In genomic region chr11:97277166-97277565, GRCm38 (mm10) we compare ENCODE assay signal across 24 mouse cellular contexts. TPM values are rescaled to one million over a fixed set of nuclear protein-coding genes. Genes with fewer than 3 reads are reported as not detected.
DNase-seq lines count a peak whose midpoint lies in the region; ATAC-seq and TF ChIP-seq lines count a peak whose summit lies in the region.
"Had no signal": no experiment of that assay in that cellular context is flagged by ENCODE, and none has a peak within 500 bp of the region (broad histone marks: within the 10 kb centered on the region; RNA-seq: fewer than 3 reads in every experiment).

No protein-coding gene starts in this region.

- peaks cover 2% of the 10 kb centered on the region for H3K36me3 ChIP-seq in heart, adult 2 months (ENCODE audit: control insufficient read depth, insufficient read depth, low read length)
- H3K36me3 ChIP-seq in hindbrain, embryonic 14.5 days (replicated peaks; ENCODE audit: control insufficient read depth, insufficient read depth), result no peaks in the 10 kb centered on the region
- no peaks in the 10 kb centered on the region for H3K36me3 ChIP-seq in hindbrain, postnatal 0 days (ENCODE audit: insufficient read depth, low read length)
- H3K36me3 ChIP-seq in ES-Bruce4 (ENCODE audit: control insufficient read depth, insufficient read depth, low read length, poor library complexity, severe bottlenecking), result no peaks in the 10 kb centered on the region
- no peaks in the 10 kb centered on the region for H3K36me3 ChIP-seq in intestine, embryonic 16.5 days (ENCODE audit: control insufficient read depth, insufficient read depth, low read length)
- H3K36me3 ChIP-seq in kidney, adult 2 months (ENCODE audit: control insufficient read depth, insufficient read depth, low read length), result no peaks in the 10 kb centered on the region
- H3K36me3 ChIP-seq: kidney, embryonic 15.5 days; liver, embryonic 13.5 days; lung, embryonic 15.5 days had no signal

- peak overlapping the region; percentile 15 for H3K4me2 ChIP-seq in hindbrain, embryonic 14.5 days (replicated peaks)
- H3K4me2 ChIP-seq in hindbrain, postnatal 0 days (ENCODE audit: low read depth, low read length), result no peak overlapping the region
- 0 out of 2 replicates have a peak overlapping the region, but pooled peaks have one; percentile 5 for H3K4me2 ChIP-seq in intestine, embryonic 16.5 days (ENCODE audit: low read depth, low read length)
- H3K4me2 ChIP-seq: kidney, embryonic 15.5 days; liver, embryonic 13.5 days; lung, embryonic 15.5 days had no signal

- no peak for TF ChIP-seq EP300 in heart, adult 2 months (IDR thresholded peaks at IDR 0.05; ENCODE audit: insufficient read depth, low read depth, low read length)
- TF ChIP-seq EP300 in ES-Bruce4 (IDR thresholded peaks at IDR 0.05; ENCODE audit: insufficient read depth, low read depth, low read length), result no peak

- peak; percentile 82 for DNase-seq in heart, adult 11 months
- no peak for DNase-seq in heart, adult 2 months
- DNase-seq in hindbrain, embryonic 14.5 days (ENCODE audit: low spot score), result no peak
- no peak for DNase-seq in hindbrain, postnatal 0 days (ENCODE audit: low spot score)
- DNase-seq in MN1 (ENCODE audit: low spot score), result no peak
- no peak for DNase-seq in kidney, adult 2 months
- DNase-seq: adrenal gland, postnatal 25 days; cerebellum, adult 18-20 months; cerebellum, postnatal 25 days; embryo, embryonic 11 days; heart, postnatal 4 days; kidney, postnatal 4 days; layer of hippocampus, adult 9-11 months; liver, embryonic 13.5 days; lung, postnatal 4 days; thymus, adult 18-20 months; thymus, postnatal 4 days had no signal

- peaks cover 7% of the 10 kb centered on the region for H3K4me1 ChIP-seq in heart, adult 2 months (ENCODE audit: control insufficient read depth, insufficient read depth, low read length)
- peaks cover 23% of the 10 kb centered on the region for H3K4me1 ChIP-seq in hindbrain, embryonic 14.5 days (replicated peaks; ENCODE audit: control insufficient read depth, insufficient read depth, low read length)
- peaks cover 13% of the 10 kb centered on the region for H3K4me1 ChIP-seq in hindbrain, postnatal 0 days (ENCODE audit: insufficient read depth, low read length)
- H3K4me1 ChIP-seq in ES-Bruce4 (ENCODE audit: control insufficient read depth, insufficient read depth, low read length), result peaks cover 2% of the 10 kb centered on the region
- peaks cover 13% of the 10 kb centered on the region for H3K4me1 ChIP-seq in intestine, embryonic 16.5 days (ENCODE audit: control insufficient read depth, insufficient read depth, low read length)
- peaks cover 21% of the 10 kb centered on the region; the same call in 1 of the 2 replicates for H3K4me1 ChIP-seq in kidney, adult 2 months (ENCODE audit: control insufficient read depth, insufficient read depth, low read length)

- WGBS in heart, adult 2 months, result 56% methylated on average over 5 of the region's 5 CpGs
- 86% methylated on average over 5 of the region's 5 CpGs for WGBS in hindbrain, embryonic 14.5 days
- 80% methylated on average over 5 of the region's 5 CpGs for whole genome bisulfite sequencing in hindbrain, postnatal 0 days
- 80% methylated on average over 5 of the region's 5 CpGs for WGBS in intestine, embryonic 16.5 days
- 81% methylated on average over 5 of the region's 5 CpGs for WGBS in kidney, adult 2 months

- H3K27me3 ChIP-seq in heart, adult 2 months (ENCODE audit: control insufficient read depth, insufficient read depth, low read length), result no peaks in the 10 kb centered on the region
- no peaks in the 10 kb centered on the region for H3K27me3 ChIP-seq in hindbrain, embryonic 14.5 days (ENCODE audit: control insufficient read depth, insufficient read depth, low read length)
- no peaks in the 10 kb centered on the region for H3K27me3 ChIP-seq in hindbrain, postnatal 0 days (ENCODE audit: insufficient read depth, low read length)
- H3K27me3 ChIP-seq in ES-Bruce4 (ENCODE audit: control insufficient read depth, insufficient read depth, low read length, poor library complexity, severe bottlenecking), result no peaks in the 10 kb centered on the region
- H3K27me3 ChIP-seq in intestine, embryonic 16.5 days (replicated peaks; ENCODE audit: control insufficient read depth, insufficient read depth, low read length), result no peaks in the 10 kb centered on the region
- no peaks in the 10 kb centered on the region for H3K27me3 ChIP-seq in kidney, adult 2 months (replicated peaks; ENCODE audit: control insufficient read depth, insufficient read depth, low read length)
- H3K27me3 ChIP-seq: kidney, embryonic 15.5 days; liver, embryonic 13.5 days; lung, embryonic 15.5 days had no signal

- H3K9me3 ChIP-seq in hindbrain, embryonic 14.5 days (ENCODE audit: control insufficient read depth, low read length), result no peaks in the 10 kb centered on the region
- H3K9me3 ChIP-seq in hindbrain, postnatal 0 days (ENCODE audit: low read length), result no peaks in the 10 kb centered on the region
- H3K9me3 ChIP-seq in ES-Bruce4 (replicated peaks; ENCODE audit: control insufficient read depth, insufficient read depth, low read length, poor library complexity, severe bottlenecking), result no peaks in the 10 kb centered on the region
- no peaks in the 10 kb centered on the region for H3K9me3 ChIP-seq in intestine, embryonic 16.5 days (ENCODE audit: control insufficient read depth, low read length)
- H3K9me3 ChIP-seq: kidney, embryonic 15.5 days; limb, embryonic 10.5 days; liver, embryonic 13.5 days; lung, embryonic 15.5 days had no signal

- TF ChIP-seq POLR2A in heart, adult 2 months (IDR thresholded peaks at IDR 0.05; ENCODE audit: insufficient read depth, low read depth, low read length), result no peak
- no peak for TF ChIP-seq POLR2A in ES-Bruce4 (IDR thresholded peaks at IDR 0.05; ENCODE audit: insufficient read depth, low read length)
- no peak for TF ChIP-seq POLR2A in kidney, adult 2 months (IDR thresholded peaks at IDR 0.05; ENCODE audit: low read depth, low read length)

- no peak for TF ChIP-seq CTCF in heart, adult 2 months (IDR thresholded peaks at IDR 0.05)
- TF ChIP-seq CTCF in hindbrain, postnatal 0 days (IDR thresholded peaks at IDR 0.05; ENCODE audit: low read depth), result no peak
- TF ChIP-seq CTCF in ES-Bruce4 (IDR thresholded peaks at IDR 0.05; ENCODE audit: low read depth, low read length), result no peak
- no peak for TF ChIP-seq CTCF in kidney, adult 2 months (conservative IDR thresholded peaks at IDR 0.05; ENCODE audit: insufficient read depth, insufficient read length, low read depth, low read length)

- intact Hi-C loops in heart, adult 2 months (cut with DNase I), result loop anchor here (5.0 kb wide), 1 partner anchor 45 kb away; no protein-coding TSS in a partner anchor

- no peak overlapping the region for H3K4me3 ChIP-seq in heart, adult 2 months
- no peak overlapping the region for H3K4me3 ChIP-seq in hindbrain, embryonic 14.5 days (replicated peaks; ENCODE audit: low read length)
- H3K4me3 ChIP-seq in hindbrain, postnatal 0 days (ENCODE audit: low read length), result no peak overlapping the region
- H3K4me3 ChIP-seq in ES-Bruce4 (ENCODE audit: low read depth, low read length), result peak overlapping the region; percentile 13; the same call in 1 of the 2 replicates
- H3K4me3 ChIP-seq in intestine, embryonic 16.5 days (ENCODE audit: low read length), result no peak overlapping the region
- H3K4me3 ChIP-seq in kidney, adult 2 months (ENCODE audit: insufficient read depth, low read depth, low read length), result no peak overlapping the region
- H3K4me3 ChIP-seq: kidney, embryonic 15.5 days; left cerebral cortex, adult 2 months; limb, embryonic 10.5 days; liver, embryonic 13.5 days had no signal

- peaks cover 9% of the 10 kb centered on the region for H3K79me2 ChIP-seq in heart, adult 2 months (replicated peaks; ENCODE audit: control insufficient read depth, insufficient read depth, low read length)

- H3K9ac ChIP-seq in heart, adult 2 months (ENCODE audit: low read depth, low read length), result no peak overlapping the region
- no peak overlapping the region for H3K9ac ChIP-seq in hindbrain, embryonic 14.5 days
- H3K9ac ChIP-seq in hindbrain, postnatal 0 days (replicated peaks; ENCODE audit: low read length), result no peak overlapping the region
- H3K9ac ChIP-seq in ES-Bruce4 (ENCODE audit: low read depth, poor library complexity, severe bottlenecking), result peak overlapping the region; percentile 40
- H3K9ac ChIP-seq in intestine, embryonic 16.5 days (ENCODE audit: low read depth, low read length), result no peak overlapping the region
- H3K9ac ChIP-seq: kidney, embryonic 15.5 days; liver, embryonic 13.5 days; lung, embryonic 15.5 days had no signal

- H3K27ac ChIP-seq in heart, adult 2 months, result no peak overlapping the region
- H3K27ac ChIP-seq in hindbrain, embryonic 14.5 days, result no peak overlapping the region
- no peak overlapping the region for H3K27ac ChIP-seq in hindbrain, postnatal 0 days
- peak overlapping the region; percentile 75 for H3K27ac ChIP-seq in ES-Bruce4 (ENCODE audit: insufficient read depth, low read length)
- H3K27ac ChIP-seq in intestine, embryonic 16.5 days (ENCODE audit: low read length), result peak overlapping the region; percentile 45; the same call in 1 of the 2 replicates
- H3K27ac ChIP-seq in kidney, adult 2 months (ENCODE audit: insufficient read depth, low read depth, low read length), result no peak overlapping the region
- H3K27ac ChIP-seq: kidney, embryonic 15.5 days; left cerebral cortex, adult 2 months; limb, embryonic 10.5 days; liver, embryonic 13.5 days; lung, embryonic 15.5 days had no signal

- ATAC-seq in hindbrain, embryonic 14.5 days (ENCODE audit: low FRiP score), result no peak
- no peak for ATAC-seq in hindbrain, postnatal 0 days
- ATAC-seq in intestine, embryonic 16.5 days, result no peak
- ATAC-seq: forebrain, embryonic 16.5 days had no signal

RNA-seq across cellular contexts. Expression of gene Npepps, which starts 3.3 kb away (rescaled TPM):
- total RNA-seq in heart, adult 2 months (2021), result 10 to 100 TPM; 77.7 to 80.1 TPM
- 24.1 and 38.2 TPM in 2 replicates for polyA plus RNA-seq in heart, adult 2 months (2012; rRNA removed)
- 132 and 144 TPM in 2 replicates for polyA plus RNA-seq in hindbrain, embryonic 14.5 days (2014; fragmentation: Nextera tagmentation; extraction: Ambion mirVana)
- 35.0 and 69.2 TPM in 2 replicates for total RNA-seq in hindbrain, postnatal 0 days (2014; rRNA removed)
- 99.8 and 102 TPM in 2 replicates for polyA plus RNA-seq in hindbrain, postnatal 0 days (2015; fragmentation: Nextera tagmentation; extraction: Ambion mirVana)
- polyA plus RNA-seq in ES-Bruce4 (2011; ENCODE audit: insufficient read depth, insufficient read length, low read depth, missing spikeins), result 213 and 223 TPM in 2 replicates
- polyA plus RNA-seq in intestine, embryonic 16.5 days (2015; fragmentation: Nextera tagmentation; extraction: Ambion mirVana), result 95.7 and 101 TPM in 2 replicates
- polyA plus RNA-seq in kidney, adult 2 months (2012; rRNA removed), result 23.1 and 25.3 TPM in 2 replicates

RNA-seq across cellular contexts. Expression of gene Mrpl45, which starts 38.4 kb away (rescaled TPM):
- 10 to 100 TPM; 48.9 to 62.5 TPM for total RNA-seq in heart, adult 2 months (2021)
- 33.7 and 51.4 TPM in 2 replicates for polyA plus RNA-seq in heart, adult 2 months (2012; rRNA removed)
- 32.8 and 37.3 TPM in 2 replicates for polyA plus RNA-seq in hindbrain, embryonic 14.5 days (2014; fragmentation: Nextera tagmentation; extraction: Ambion mirVana)
- 21.2 and 22.5 TPM in 2 replicates for total RNA-seq in hindbrain, postnatal 0 days (2014; rRNA removed)
- polyA plus RNA-seq in hindbrain, postnatal 0 days (2015; fragmentation: Nextera tagmentation; extraction: Ambion mirVana), result 35.1 and 39.5 TPM in 2 replicates
- 92.7 and 103 TPM in 2 replicates for polyA plus RNA-seq in ES-Bruce4 (2011; ENCODE audit: insufficient read depth, insufficient read length, low read depth, missing spikeins)
- polyA plus RNA-seq in intestine, embryonic 16.5 days (2015; fragmentation: Nextera tagmentation; extraction: Ambion mirVana), result 65.0 and 65.4 TPM in 2 replicates
- polyA plus RNA-seq in kidney, adult 2 months (2012; rRNA removed), result 20.4 and 25.5 TPM in 2 replicates

Comparison
In these comparisons a context has a peak if more than half of its experiments do, and no peak if none do; other contexts are left out.
1. H3K27ac ChIP-seq: peak in ES-Bruce4 (single experiment) and intestine, embryonic 16.5 days (single experiment); none in heart, adult 2 months (single experiment), hindbrain, embryonic 14.5 days (single experiment), hindbrain, postnatal 0 days (single experiment) and kidney, adult 2 months (single experiment).